Mouse (Mus musculus) embryonic facial prominence, embryonic 10.5 days (tissue): ENCODE results near the gene Tc2n. TPM values are rescaled to one million over a fixed set of nuclear protein-coding genes. Genes with fewer than 3 reads are reported as not detected.
"Not testable (repeated sequence)": the region's sequence is repeated elsewhere in the genome, so short reads cannot be mapped to it uniquely, and the experiment has no call there.

ENCODE experiments used
- DNase-seq: peaks from one replicate; pipeline ENCODE4 v3.0.0-alpha.2; 2017; ENCODE audit warnings: low spot score
- H3K27ac ChIP-seq: fragments of 300-500 bp; sonication (generic); replicated peaks from 2 replicates; pipeline ENCODE4 v1.5.1; 2016; ENCODE audit warnings: mild to moderate bottlenecking
- H3K27me3 ChIP-seq: fragments of 300-500 bp; sonication (generic); replicated peaks from 2 replicates; pipeline ENCODE4 v1.6.1; 2016; ENCODE audit warnings: low read depth, mild to moderate bottlenecking; ENCODE audit not compliant: poor library complexity, severe bottlenecking
- H3K36me3 ChIP-seq: fragments of 300-500 bp; sonication (generic); replicated peaks from 2 replicates; pipeline ENCODE4 v1.6.1; 2016; ENCODE audit warnings: mild to moderate bottlenecking, moderate library complexity
- H3K4me1 ChIP-seq: fragments of 300-500 bp; sonication (generic); 2 replicates; pipeline ENCODE4 v1.6.1; 2016
- H3K4me3 ChIP-seq: fragments of 300-500 bp; sonication (generic); 2 replicates; pipeline ENCODE4 v1.5.1; 2016; ENCODE audit warnings: mild to moderate bottlenecking, moderate library complexity
- H3K9me3 ChIP-seq: fragments of 300-500 bp; sonication (generic); 2 replicates; pipeline ENCODE4 v1.6.1; 2016; ENCODE audit warnings: mild to moderate bottlenecking
- WGBS: fragments of 180-500 bp; shearing (Covaris S2); methylation state at CpG from one replicate; pipeline ENCODE4 v1.1.7; 2016; 5-methylcytosine and 5-hydroxymethylcytosine counted together
- polyA plus RNA-seq: library from polyadenylated mRNA; unstranded; fragments of >200 nt; fragmentation: Nextera tagmentation; extraction: Ambion mirVana; gene quantifications from 2 replicates; pipeline ENCODE4 v1.2.1, GENCODE M21; 2016

Gene Tc2n
- polyA plus RNA-seq, 1 experiment from 2014 or later, result 0.55 TPM

GRCm38 (mm10) chr12:101699176-101699575 is 19.1 kb downstream of the Tc2n start:
- Histone ChIP-seq H3K27ac (no peak overlapping the region), H3K36me3 (no peaks in the 10 kb centered on the region), H3K9me3 (no peaks in the 10 kb centered on the region), H3K4me3 (no peak overlapping the region), H3K4me1 (no peaks in the 10 kb centered on the region), H3K27me3 (no peaks in the 10 kb centered on the region)
- no peak for DNase-seq
- WGBS, result 82% methylated on average over 3 of the region's 3 CpGs

DNA sequence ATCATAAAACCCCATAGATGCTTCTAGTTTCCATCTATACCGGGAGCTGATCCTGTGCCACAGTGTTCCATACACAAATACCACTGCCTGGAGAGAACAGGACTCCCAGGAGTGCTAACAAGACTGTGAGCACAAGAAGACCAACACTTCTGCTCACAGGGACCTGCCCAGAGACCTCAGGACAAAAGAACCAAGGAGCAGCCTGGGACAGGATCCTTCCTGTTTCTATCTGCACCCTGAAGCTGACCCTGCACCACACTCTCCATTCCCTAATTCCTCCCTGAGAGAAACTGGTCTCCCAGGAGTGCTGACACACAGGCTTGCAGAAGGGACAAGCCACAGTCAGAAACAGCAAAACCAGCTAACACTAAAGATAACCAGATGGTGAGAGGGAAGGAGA is 21.8 kb downstream of the Tc2n start:
- no peak for DNase-seq
- H3K27me3 ChIP-seq, result no peaks in the 10 kb centered on the region
- no peak overlapping the region for H3K27ac ChIP-seq
- no peaks in the 10 kb centered on the region for H3K36me3 ChIP-seq
- H3K9me3 ChIP-seq, result no peaks in the 10 kb centered on the region
- WGBS, result 87% methylated on average over 1 of the region's 1 CpGs
- H3K4me1 ChIP-seq, result no peaks in the 10 kb centered on the region
- no peak overlapping the region for H3K4me3 ChIP-seq

DNA sequence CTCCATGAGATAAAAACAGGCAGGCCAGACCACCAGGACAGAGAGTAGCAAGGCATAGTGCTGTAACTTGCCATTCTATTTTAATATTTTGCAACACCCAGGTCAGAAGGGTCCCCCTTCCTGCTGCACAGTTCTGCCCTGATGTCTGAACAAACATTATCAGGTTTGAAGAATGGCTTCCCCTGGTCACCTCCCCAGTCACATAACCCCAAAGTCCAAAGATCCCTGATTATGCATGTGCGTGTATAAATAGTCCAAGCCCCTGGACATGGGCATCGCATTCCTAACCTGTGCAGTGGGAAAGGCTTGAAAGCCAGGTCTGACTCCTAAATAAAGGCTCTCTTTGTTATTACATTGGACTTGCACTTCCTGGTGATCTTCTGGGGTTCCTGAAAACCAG is 37.8 kb downstream of the Tc2n start:
- DNase-seq, result no peak
- Histone ChIP-seq H3K4me3 (no peak overlapping the region), H3K36me3 (no peaks in the 10 kb centered on the region), H3K27ac (no peak overlapping the region), H3K4me1 (no peaks in the 10 kb centered on the region), H3K27me3 (no peaks in the 10 kb centered on the region), H3K9me3 (no peaks in the 10 kb centered on the region)
- WGBS, result 91% methylated on average over 2 of the region's 2 CpGs

- H3K27me3 ChIP-seq, result no peaks in the 10 kb centered on the region
- H3K4me3 ChIP-seq, result no peak overlapping the region
- no peaks in the 10 kb centered on the region for H3K9me3 ChIP-seq
- H3K4me1 ChIP-seq, result no peaks in the 10 kb centered on the region
- no peak for DNase-seq
- no peaks in the 10 kb centered on the region for H3K36me3 ChIP-seq
- 90% methylated on average over 2 of the region's 2 CpGs for WGBS
- no peak overlapping the region for H3K27ac ChIP-seq
Observed at GRCm38 (mm10) chr12:101667502-101667901, 50.8 kb downstream of the Tc2n start.

- no peaks in the 10 kb centered on the region for H3K27me3 ChIP-seq
- no peak for DNase-seq
- H3K9me3 ChIP-seq, result no peaks in the 10 kb centered on the region
- H3K36me3 ChIP-seq, result no peaks in the 10 kb centered on the region
- H3K4me3 ChIP-seq, result no peak overlapping the region
- no peak overlapping the region for H3K27ac ChIP-seq
- H3K4me1 ChIP-seq, result no peaks in the 10 kb centered on the region
- 92% methylated on average over 1 of the region's 1 CpGs for WGBS
Observed at GRCm38 (mm10) chr12:101633137-101633536, 85.2 kb downstream of the Tc2n start.

GRCm38 (mm10) chr12:101606622-101607021 is 111.7 kb downstream of the Tc2n start:
- not testable (repeated sequence) for H3K4me3 ChIP-seq, H3K36me3 ChIP-seq, H3K27me3 ChIP-seq, H3K9me3 ChIP-seq, H3K4me1 ChIP-seq, DNase-seq, H3K27ac ChIP-seq

Other genes starting within 250 kb of the Tc2n start
- 13.1 and 19.3 TPM in 2 replicates for gene Fbln5, start 100.5 kb upstream of the Tc2n start, polyA plus RNA-seq
- gene Trip11, start 194.7 kb upstream of the Tc2n start, polyA plus RNA-seq, result 19.0 and 19.2 TPM in 2 replicates
- 11.2 and 13.7 TPM in 2 replicates for gene Atxn3, start 239.7 kb upstream of the Tc2n start, polyA plus RNA-seq